Mouse (Mus musculus): ENCODE data around the gene Ffar1.
A peak's percentile ranks its signal among the peaks of the same experiment; 100 is the strongest.
"Not testable (repeated sequence)": the region's sequence is repeated elsewhere in the genome, so short reads cannot be mapped to it uniquely, and the experiment has no call there.

Ffar1 gene

DNA sequence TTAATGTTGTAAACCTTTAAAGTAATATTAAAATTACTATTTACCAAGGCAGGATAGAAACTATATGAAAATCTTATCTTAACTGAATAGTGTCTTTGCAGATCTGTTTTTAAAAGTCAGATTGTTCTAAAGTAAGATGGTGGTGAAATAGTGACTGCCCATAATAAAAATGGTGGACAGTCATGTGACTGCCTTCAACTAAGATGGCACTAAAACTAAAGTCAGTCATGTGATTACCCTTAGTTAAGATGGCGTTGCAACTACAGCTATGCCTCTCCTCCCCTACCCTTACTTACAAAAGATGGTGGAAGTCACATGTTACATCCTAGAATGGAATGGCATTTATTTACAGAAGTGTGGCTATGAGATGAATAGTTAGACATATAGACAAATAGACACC, 9.9 kb downstream of the Ffar1 start:
- no peak for DNase-seq (ENCODE audit: inconsistent age in 2 of 2, low spot score in 1 of 2)

DNA sequence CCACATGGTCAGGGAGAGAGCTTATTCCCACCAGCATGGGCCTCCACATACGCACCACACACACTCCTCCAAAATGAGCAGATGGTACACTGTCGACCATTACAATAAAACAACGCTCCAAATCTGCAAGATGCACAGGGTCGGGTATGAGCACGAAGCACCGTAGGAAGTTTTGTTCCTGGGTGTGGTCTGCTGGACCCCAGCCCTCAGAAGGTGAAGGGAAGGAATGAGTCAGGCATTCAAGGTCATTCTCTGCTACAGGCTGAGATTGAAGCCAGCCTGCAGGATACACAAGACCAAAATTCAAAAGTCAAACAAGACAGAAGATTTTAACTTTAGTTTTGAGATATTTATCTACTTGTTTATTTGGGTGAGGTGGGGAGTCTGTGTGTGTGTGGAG, 13.4 kb downstream of the Ffar1 start:
- peak in 1 of 2 experiments; percentile 60 for DNase-seq (ENCODE audit: inconsistent age in 2 of 2, low spot score in 1 of 2)

DNA sequence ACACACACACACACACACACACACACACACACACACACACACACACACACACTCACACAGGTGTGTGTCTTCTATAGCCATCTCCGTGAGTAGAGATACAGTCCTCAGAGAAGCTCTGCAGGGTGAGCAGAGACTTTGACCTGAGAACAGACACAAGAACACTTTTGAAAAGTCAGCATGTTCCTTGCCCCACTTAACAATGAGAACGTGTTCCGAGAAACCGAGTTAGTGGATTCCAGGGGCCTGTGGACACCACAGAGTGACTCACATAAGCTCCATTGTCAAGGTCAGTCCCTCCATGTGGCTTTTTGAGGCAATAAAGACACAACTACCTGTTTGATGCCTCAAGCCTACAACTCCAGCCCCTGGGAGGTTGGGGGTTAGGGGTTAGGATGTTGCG, 14.0 kb downstream of the Ffar1 start:
- DNase-seq (ENCODE audit: inconsistent age in 2 of 2, low spot score in 1 of 2) = peak; percentile 64 to 82

DNA sequence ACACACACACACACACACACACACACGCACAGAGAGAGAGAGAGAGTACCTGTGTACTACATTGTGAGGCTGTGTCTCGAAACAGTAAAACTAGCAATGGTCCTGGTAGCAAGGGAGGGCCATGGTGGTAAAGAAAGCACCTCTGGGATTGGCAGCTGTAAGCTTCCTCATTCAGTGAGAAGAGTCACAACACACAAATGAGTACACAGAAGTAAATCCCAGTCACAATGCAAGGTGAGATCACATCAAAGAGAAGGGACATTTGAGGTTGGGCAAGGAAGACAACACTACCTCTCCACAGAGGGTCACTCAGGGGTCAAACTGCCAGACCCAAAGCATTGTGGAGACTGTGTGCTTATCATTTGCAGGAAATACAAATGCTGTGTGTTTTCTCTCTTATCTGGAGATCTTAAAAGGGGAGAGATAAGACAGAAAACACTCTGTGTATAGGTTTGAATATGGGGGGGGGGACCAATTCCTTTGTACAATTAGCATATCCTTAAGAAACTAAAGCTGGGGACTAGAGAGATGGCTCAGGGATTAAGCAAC, 14.8 kb downstream of the Ffar1 start:
- DNase-seq (ENCODE audit: inconsistent age in 2 of 2, low spot score in 1 of 2) = no peak

DNA sequence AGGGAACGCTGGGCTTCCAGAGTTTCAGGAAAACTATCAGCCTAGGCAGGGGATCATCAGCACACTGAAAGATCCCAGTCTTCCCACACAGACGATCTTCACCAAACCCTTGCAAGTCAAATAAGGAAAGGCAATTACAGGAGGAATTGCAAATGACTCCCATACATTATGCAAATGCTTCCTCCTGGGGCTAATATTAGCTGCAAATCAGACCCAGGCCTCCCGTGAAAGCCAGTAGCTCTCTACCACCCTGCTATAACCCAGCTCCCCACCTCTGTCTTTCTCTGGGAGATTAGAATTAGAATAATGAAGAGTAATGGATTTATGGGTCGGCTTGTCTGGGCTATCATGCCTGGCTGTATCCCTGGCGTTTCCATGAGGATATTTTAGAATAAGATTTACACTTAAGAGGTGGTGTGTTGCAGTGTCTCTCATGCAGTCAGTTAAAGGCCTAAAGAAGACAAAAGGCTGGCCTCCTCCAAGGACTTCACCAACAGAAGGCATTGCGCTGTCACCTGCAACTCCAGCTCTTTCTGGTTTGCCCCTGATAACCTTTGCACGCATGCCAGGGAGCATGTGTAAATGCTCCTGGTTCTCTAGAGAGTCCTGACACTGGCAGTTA, 16.6 kb downstream of the Ffar1 start:
- DNase-seq (ENCODE audit: inconsistent age in 2 of 2, low spot score in 1 of 2) = peak in 1 of 2 experiments; percentile 37

DNA sequence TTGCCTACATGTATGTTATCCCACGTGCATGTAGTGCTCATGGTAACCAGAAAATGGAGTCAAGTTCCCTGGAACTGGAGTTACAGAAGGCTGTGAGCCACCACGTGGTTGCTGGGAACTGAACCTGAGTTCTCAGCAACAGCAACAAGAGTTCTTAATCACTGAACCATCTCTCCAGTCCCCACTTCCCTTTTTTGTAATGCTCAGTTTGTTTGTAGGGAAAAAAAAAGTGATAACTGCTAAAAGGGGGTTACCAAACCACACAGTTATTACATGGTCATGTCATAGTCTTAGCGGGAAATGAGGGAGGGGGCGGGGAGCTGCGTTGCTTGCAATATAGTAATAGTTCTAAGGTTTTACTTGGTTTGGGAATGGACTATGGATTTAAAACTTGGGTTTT, 19.3 kb downstream of the Ffar1 start:
- DNase-seq (ENCODE audit: inconsistent age in 2 of 2, low spot score in 1 of 2) = no peak

DNA sequence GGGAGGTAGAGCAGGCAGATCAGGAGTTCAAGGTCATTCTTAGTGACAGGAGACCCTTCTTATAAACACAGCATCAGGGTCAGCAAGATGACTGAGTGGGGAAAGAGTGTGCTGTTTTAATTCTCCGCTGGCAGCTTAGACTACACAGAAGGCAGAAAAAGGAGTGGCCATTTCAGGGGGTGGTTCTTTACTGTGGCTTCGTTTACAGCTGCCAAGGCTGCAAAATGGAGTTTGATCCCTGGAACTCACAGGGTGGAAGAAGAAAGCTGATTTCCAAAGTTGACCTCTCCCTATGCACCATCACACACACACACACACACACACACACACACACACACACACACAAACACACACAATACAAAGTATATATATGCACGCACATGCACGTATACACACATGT, 20.0 kb downstream of the Ffar1 start:
- DNase-seq (ENCODE audit: inconsistent age in 2 of 2, low spot score in 1 of 2) = no peak

DNA sequence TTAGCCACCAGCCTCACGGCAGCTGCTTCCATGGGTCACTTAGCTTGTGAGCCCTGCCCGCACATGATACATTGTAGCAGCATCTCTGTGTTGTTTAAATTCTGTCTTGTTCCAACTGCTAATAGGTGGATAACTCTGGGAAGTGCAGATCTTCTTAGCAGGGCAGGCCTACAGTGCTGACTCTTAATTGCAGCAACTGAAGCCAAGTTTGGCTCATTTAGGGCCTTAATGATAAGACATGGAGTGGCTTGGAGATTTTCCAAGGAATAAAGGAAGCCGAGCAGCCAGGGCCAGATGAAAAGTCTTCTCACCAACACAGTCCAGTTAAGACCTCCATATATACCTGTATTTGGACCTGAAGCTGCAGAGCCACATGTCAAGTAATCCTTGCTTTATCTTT, 21.1 kb downstream of the Ffar1 start:
- DNase-seq (ENCODE audit: inconsistent age in 2 of 2, low spot score in 1 of 2) = no peak

DNA sequence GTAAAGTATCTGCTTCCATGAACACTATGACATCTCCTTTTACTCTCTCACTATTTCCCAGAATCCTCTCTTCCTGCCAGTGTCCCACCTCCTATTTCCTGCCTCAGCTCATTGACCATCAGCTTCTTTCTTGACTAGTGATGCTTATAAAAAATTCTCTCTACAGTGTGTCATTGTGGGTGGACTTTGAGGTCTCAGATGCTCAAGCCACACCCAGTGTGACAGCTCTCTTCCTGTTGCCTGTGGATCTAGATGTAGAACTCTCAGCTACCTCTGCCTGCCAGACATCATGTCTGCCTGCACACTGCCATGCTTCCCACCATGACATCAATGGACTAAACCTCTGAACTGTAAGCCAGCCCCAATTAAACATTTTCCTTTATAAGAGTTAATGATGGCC, 24.1 kb downstream of the Ffar1 start:
- DNase-seq (ENCODE audit: inconsistent age in 2 of 2, low spot score in 1 of 2) = no peak

DNA sequence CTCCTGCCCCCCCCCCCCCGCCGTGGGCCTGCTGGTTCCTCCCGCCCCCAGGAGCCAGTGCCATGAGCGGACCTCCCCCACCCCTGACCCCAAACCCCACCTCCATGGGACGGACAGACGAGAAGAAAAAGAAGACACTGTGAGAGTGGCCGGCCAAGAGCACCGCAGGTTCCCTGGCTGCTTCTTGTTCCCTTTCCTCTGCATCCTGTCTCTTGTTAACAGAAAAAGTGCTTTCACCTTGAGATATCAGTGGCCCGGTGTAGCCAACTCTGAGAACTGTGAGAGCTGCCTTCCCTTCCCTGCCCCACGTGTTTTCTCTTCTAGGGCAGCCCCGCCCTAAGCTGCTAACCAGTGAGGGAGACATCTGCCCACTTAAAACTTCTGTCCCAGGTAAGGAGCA, 28.7 kb downstream of the Ffar1 start:
- DNase-seq (ENCODE audit: inconsistent age in 2 of 2, low spot score in 1 of 2) = not testable (repeated sequence)

DNA sequence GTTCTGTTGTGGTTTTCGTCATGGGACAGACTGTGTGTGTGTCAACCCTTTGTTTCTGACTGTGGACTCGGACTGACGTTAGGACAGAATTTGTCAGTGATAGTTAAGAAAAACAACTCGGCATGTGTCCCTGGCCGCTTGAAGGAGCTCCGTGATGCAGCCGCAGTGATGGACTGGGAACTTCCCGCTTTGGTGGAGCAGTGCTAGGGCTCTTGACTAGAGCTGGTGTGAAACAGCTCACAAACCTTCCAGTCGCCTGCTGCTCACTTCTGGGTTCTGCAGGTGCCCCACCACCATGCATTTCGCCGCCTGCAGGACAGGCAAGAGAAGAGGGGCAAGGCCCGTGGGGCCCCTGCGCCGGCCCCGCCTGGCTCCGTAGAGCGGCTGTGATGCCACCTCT, 29.1 kb downstream of the Ffar1 start:
- DNase-seq (ENCODE audit: inconsistent age in 2 of 2, low spot score in 1 of 2) = no peak

DNA sequence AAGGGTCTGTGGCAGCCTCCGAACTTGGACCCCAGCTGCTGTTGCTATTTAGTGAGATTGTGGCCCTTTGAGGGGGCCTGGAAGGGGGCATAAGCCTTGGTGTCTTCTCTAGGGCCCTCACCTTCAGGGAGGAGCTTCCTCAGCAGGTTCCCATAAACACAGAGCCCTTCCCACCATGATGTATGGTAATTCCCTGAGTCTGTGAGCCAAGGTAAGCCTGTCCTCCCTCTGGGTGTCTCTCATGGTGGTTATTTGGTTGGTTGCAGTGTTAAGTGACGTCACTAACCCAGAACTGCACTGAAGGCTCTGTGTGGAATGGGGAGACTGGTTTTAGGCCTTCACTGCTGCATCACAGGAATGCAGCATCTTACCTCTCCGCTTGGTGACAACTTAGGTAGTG, 31.9 kb downstream of the Ffar1 start:
- no peak for DNase-seq (ENCODE audit: inconsistent age in 2 of 2, low spot score in 1 of 2)

DNA sequence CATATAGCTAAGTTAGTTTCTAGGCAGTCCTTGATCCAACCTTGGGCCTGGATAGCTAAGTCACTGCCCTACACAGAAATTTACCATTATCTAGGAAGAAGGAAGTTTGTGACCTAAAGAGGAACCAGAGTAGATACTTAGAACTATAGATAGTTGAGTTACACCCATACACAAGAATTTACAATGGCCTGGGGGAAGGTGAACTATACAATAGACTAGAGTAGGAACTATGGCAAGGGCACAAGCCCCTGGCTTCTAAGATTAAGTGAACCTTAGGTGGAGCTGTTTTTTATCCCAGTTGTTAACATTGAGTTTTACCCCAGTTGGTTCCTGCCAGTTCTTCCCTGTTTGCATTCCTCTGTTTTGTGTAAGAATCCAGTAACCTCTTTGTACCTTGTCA, 32.5 kb downstream of the Ffar1 start:
- not testable (repeated sequence) for DNase-seq (ENCODE audit: inconsistent age in 2 of 2, low spot score in 1 of 2)

DNA sequence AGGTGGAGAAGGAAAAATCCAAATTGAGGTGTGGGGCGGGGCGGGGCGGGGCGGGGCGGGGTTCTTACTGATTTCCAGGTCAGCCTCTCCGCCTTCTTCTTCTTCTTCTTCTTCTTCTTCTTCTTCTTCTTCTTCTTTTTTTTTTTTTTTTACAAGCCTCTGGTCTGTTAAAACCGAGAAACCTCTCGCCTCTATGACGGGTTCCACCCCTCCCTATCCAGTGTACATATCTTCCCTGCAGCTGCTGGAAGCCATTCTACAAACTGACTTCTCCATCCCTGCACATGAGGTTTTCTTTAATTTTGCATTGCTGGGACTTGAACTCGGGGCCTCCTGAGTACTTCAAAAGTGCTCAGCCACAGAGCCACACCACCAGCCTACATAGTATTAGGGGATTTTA, 34.7 kb downstream of the Ffar1 start:
- no peak for DNase-seq (ENCODE audit: inconsistent age in 2 of 2, low spot score in 1 of 2)

DNA sequence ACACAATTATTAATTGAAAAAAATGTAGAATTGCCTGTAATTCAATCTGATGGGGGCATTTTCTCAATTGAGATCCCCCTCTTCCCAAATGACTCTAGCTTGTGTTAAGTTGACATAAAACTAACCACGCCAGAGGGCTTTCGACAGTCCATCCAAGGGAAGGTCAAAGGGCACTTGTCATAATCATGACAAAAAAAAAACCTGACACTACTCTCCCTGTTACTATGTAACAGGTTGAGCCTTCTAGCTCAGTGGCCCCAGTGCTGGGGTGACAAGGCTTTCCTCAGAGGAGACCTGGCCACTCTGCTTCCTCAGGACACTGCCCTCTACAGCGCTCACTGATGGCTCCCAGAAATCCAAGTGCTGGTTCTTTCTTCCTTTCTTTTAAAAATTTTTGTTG, 37.1 kb downstream of the Ffar1 start:
- DNase-seq (ENCODE audit: inconsistent age in 2 of 2, low spot score in 1 of 2) = no peak

DNA sequence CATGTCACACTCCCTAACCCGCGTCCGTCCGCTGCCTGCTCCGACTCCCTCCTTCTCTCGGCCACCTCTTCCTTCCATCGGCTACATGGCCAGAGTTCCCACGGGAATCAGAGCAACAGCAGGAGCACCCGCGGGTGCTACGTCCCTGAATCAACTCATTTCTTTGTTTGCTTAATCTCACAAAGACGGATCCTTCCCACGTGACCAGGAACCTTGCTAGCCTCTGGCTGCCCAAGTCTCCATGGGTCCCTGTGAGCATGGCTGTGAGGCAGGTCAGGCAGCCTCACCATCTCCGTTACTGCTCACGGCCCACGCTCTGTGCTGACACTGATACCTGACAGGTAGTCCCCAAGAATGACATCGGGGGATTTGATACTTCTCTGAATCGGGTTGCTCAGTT, 37.7 kb downstream of the Ffar1 start, which contains the start of gene Ffar2:
Ffar2 (minus strand) TSS at position 101 of the 400 bp plus-strand sequence.
- DNase-seq (ENCODE audit: inconsistent age in 2 of 2, low spot score in 1 of 2) = no peak

DNA sequence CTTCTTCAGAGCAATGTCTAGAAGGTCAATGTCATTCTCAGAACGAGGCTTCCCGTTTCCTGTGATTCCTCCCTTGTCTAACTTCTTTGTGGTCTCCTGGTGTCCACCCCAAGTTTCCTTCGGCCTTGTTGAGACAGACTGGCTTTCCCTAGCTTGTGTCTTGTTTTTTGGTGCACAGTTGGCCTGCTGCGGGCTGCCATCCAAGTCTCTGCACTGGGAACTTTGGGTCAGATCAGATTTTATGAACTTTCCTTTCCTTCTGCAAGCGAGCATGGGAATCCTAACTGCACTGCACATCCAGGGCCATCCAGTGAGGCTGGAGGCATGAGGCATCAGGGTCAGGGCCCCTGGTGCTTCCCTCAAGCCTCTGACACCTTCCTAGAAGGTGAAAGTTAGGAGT, 39.8 kb downstream of the Ffar1 start:
- DNase-seq (ENCODE audit: inconsistent age in 2 of 2, low spot score in 1 of 2) = peak in 1 of 2 experiments; percentile 41

DNA sequence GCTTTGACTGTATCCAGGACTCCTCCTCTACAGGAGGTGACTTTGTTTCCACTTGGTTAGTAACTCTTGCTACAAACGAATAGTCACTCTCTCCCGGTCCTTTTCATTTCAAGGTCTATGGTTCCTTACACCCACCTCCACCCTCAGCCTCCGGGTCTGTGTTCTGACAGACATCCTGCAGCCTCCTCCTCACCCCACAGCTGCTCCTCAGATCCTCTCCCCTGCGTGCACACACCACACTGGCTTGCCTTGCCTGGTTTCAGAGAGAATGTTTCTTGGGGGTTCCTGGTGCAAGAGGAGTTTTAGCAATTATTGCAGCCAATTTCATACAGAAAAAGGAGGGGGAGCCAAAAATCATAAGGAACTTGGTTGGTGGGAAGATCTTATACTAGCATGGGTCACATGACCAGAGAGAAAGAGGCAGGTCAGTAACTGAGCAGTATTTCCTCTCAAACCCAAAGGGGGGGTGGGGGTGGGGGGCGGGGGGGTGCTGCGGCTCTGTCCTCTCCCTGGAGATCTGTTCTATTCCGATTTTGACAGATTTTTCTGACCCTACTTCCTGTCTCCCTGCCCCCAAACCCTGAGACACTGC, 40.4 kb downstream of the Ffar1 start:
- no peak for DNase-seq (ENCODE audit: inconsistent age in 2 of 2, low spot score in 1 of 2)

DNA sequence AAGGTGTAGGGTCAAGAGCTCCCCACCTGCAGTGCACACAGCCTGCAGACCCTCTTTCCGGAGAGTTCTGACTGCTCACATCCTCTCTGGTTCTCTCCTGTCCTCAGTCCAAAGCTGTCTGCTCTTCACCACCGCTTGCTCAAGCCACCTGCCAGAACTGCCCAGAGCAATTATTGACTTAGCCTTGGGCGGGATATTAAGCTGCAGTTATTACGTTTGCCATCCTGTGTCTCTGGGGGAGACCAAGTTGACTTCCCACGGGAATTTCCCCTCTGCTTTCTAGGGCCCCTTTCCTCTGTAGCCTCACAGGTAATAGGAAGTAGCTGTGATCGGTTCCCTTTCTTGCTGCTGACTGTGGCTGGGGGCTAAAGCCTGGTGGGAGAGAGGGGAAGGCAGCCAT, 41.2 kb downstream of the Ffar1 start:
- DNase-seq (ENCODE audit: inconsistent age in 2 of 2, low spot score in 1 of 2) = peak in 1 of 2 experiments; percentile 55

DNA sequence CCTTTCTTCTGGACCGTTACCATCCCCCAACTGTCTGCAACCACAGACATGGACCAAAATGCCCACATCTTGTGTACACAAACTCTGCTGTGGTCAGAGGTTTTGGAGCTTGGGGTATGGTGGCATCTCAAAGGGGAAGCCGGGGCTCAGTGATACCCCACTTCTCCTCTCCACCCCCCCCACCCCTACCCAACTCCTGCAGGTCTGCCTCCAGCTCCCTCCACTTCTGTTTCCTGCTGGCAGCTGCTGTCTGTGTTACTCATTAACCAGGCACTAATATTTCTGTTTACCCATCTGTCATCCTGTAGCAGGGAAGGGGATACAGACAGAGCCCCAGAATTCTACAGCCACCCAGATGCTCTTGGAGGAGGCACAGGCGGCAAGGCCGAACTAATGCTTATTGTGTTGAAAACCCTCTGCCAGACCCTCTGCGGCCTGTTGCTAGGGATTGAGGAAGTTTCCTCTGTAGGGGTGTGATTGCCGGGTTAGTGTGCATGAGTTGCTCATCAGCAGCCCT, 49.0 kb downstream of the Ffar1 start:
- DNase-seq (ENCODE audit: inconsistent age in 2 of 2, low spot score in 1 of 2) = peak in 1 of 2 experiments; percentile 32

DNA sequence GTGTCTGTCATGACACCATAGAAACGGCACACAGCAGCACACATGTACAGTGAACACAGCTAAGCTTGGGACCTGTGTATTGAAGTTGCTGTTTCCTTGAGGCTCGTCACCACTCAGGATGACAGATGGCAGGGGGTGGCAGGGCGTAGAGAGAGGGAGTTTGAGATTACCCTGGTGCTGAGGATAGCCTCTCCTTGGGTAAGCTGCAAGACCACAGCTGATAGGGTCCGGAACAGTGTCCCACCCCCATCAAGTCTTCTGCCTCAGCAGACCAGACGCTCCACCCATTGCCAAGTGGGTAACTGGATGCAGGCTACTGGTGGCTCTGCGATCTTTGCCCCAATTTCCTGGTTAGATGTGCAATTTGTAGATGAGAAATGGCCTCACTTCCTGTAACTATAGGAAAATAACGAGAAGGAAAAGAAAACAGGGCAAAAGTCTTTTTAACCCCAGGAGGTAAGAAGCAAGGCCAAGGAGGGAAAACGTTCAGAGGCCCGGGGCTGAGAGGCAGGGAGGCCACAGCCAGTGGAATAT, 49.5 kb downstream of the Ffar1 start:
- peak in 1 of 2 experiments; percentile 45 for DNase-seq (ENCODE audit: inconsistent age in 2 of 2, low spot score in 1 of 2)

DNA sequence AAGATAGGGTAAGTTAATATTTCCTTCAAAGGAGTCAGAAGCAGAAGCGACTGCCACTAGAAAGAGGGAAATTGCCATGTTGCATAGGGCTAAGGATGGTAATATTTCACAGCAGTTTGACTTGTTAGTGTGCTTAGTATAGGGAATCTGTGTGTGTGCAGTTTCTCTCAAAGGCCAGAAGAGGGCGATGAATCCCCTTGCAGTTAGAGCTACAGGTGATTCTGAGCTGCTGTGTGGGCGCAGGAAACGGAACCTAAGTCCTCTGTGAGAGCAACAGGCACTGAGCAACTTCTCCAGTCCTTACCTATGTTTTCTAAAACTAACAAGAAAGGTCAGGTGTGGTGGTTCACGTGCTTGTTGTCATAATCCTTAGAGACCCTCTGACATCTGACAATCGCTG, 51.0 kb downstream of the Ffar1 start:
- DNase-seq (ENCODE audit: inconsistent age in 2 of 2, low spot score in 1 of 2) = no peak
